Mouse (Mus musculus) layer of hippocampus, adult 9-11 months (tissue): ENCODE data around the gene Arhgef7.

ENCODE experiments used
- DNase-seq: peaks from one replicate; pipeline ENCODE4 v3.0.0; 2022

The Arhgef7 gene

GRCm38 (mm10) chr8:11799098-11799497, 71.6 kb downstream of the Arhgef7 start:
- DNase-seq = no peak

- no peak for DNase-seq
Measured at GRCm38 (mm10) chr8:11800481-11800880, 73.0 kb downstream of the Arhgef7 start.

- DNase-seq = no peak
Measured at GRCm38 (mm10) chr8:11801571-11801970, 74.0 kb downstream of the Arhgef7 start.

- no peak for DNase-seq
Measured at GRCm38 (mm10) chr8:11804914-11805313, 77.4 kb downstream of the Arhgef7 start.

GRCm38 (mm10) chr8:11806252-11806651, 78.7 kb downstream of the Arhgef7 start:
- DNase-seq = no peak

GRCm38 (mm10) chr8:11807361-11807760, 79.8 kb downstream of the Arhgef7 start:
- DNase-seq = no peak

GRCm38 (mm10) chr8:11808047-11808446, 80.5 kb downstream of the Arhgef7 start:
- DNase-seq = no peak

- no peak for DNase-seq
Measured at GRCm38 (mm10) chr8:11810426-11810825, 82.9 kb downstream of the Arhgef7 start.

- no peak for DNase-seq
Measured at GRCm38 (mm10) chr8:11813801-11814200, 86.3 kb downstream of the Arhgef7 start.

- no peak for DNase-seq
Measured at GRCm38 (mm10) chr8:11815206-11815605, 87.7 kb downstream of the Arhgef7 start.

- no peak for DNase-seq
Measured at GRCm38 (mm10) chr8:11820136-11820535, 92.6 kb downstream of the Arhgef7 start.

- DNase-seq = no peak
Measured at GRCm38 (mm10) chr8:11820568-11820967, 93.0 kb downstream of the Arhgef7 start.

GRCm38 (mm10) chr8:11821451-11822206, 94.1 kb downstream of the Arhgef7 start:
- DNase-seq = no peak

GRCm38 (mm10) chr8:11822550-11823060, 95.1 kb downstream of the Arhgef7 start:
- no peak for DNase-seq

GRCm38 (mm10) chr8:11825756-11826155, 98.2 kb downstream of the Arhgef7 start:
- no peak for DNase-seq

- no peak for DNase-seq
Measured at GRCm38 (mm10) chr8:11827312-11827711, 99.8 kb downstream of the Arhgef7 start.

GRCm38 (mm10) chr8:11830214-11831046, 102.9 kb downstream of the Arhgef7 start:
- DNase-seq = no peak

- DNase-seq = no peak
Measured at GRCm38 (mm10) chr8:11831174-11831573, 103.7 kb downstream of the Arhgef7 start.

GRCm38 (mm10) chr8:11831939-11832338, 104.4 kb downstream of the Arhgef7 start:
- no peak for DNase-seq

GRCm38 (mm10) chr8:11833157-11833556, 105.6 kb downstream of the Arhgef7 start:
- no peak for DNase-seq

GRCm38 (mm10) chr8:11834200-11834599, 106.7 kb downstream of the Arhgef7 start:
- no peak for DNase-seq

- DNase-seq = no peak
Measured at GRCm38 (mm10) chr8:11834691-11835090, 107.2 kb downstream of the Arhgef7 start.

- DNase-seq = no peak
Measured at GRCm38 (mm10) chr8:11840174-11840573, 112.7 kb downstream of the Arhgef7 start, which contains the start of gene Tex29. Gene Tex29, plus strand, starts transcription at chr8:11840474.

GRCm38 (mm10) chr8:11841571-11841970, 114.0 kb downstream of the Arhgef7 start:
- DNase-seq = no peak
